Mouse (Mus musculus): ENCODE data around the gene Gm10197. TPM values are rescaled to one million over a fixed set of nuclear protein-coding genes. Genes with fewer than 3 reads are reported as not detected.

Gene Gm10197
- polyA plus RNA-seq, 1 experiment, result not detected

DNA sequence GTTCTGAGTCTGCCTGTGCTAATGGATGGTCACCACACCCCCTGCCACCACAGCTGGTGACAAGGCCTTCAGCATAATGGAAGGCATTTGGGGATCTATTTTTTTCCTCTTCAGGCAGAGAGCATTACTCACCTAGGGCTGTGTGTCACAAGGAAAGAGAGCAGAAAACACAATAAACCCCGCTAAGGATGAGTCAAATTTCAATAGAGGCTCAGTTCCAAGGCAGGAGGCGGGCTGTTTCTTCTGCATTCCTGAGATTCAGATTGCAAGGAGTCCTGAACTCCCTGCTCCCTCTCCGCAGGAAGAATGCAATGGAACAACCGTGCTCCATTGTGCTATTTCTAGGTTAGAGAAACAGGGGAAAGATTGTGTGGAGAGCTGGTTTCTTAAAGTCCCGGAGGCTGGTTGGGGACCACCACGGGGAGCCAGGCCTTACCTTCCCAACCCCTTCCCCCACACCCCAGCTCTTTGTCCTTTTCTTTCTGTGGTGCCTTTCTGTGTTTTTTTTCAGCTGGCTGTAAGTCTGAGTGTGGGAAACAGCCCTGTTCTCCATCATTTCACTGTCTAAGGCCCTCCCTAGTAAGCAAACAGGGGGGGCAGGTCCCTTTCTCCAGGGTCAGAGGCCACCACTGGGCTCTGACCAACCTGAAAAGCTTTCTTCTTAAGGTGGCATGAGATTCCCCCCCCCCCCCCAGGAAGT, 40.7 kb upstream of the Gm10197 start:
- no peaks in the 10 kb centered on the region for H3K4me1 ChIP-seq (ENCODE audit: control insufficient read depth, insufficient read depth, low read length)
- TF ChIP-seq CTCF (conservative IDR thresholded peaks at IDR 0.05; ENCODE audit: insufficient read depth, insufficient read length, low read depth, low read length) (no peak), POLR2A (IDR thresholded peaks at IDR 0.05; ENCODE audit: low read depth, low read length) (no peak)
- H3K36me3 ChIP-seq (ENCODE audit: control insufficient read depth, insufficient read depth, low read length), result no peaks in the 10 kb centered on the region
- no peak for DNase-seq
- no peaks in the 10 kb centered on the region for H3K27me3 ChIP-seq (replicated peaks; ENCODE audit: control insufficient read depth, insufficient read depth, low read length)
- no peak overlapping the region for H3K4me3 ChIP-seq (ENCODE audit: insufficient read depth, low read depth, low read length)
- 39% methylated on average over 6 of the region's 6 CpGs for WGBS
- no peak overlapping the region for H3K27ac ChIP-seq (ENCODE audit: insufficient read depth, low read depth, low read length)

- WGBS, result 41% methylated on average over 17 of the region's 17 CpGs
- no peaks in the 10 kb centered on the region for H3K4me1 ChIP-seq (ENCODE audit: control insufficient read depth, insufficient read depth, low read length)
- no peak overlapping the region for H3K27ac ChIP-seq (ENCODE audit: insufficient read depth, low read depth, low read length)
- no peaks in the 10 kb centered on the region for H3K27me3 ChIP-seq (replicated peaks; ENCODE audit: control insufficient read depth, insufficient read depth, low read length)
- H3K4me3 ChIP-seq (ENCODE audit: insufficient read depth, low read depth, low read length), result no peak overlapping the region
- no peak for DNase-seq
- H3K36me3 ChIP-seq (ENCODE audit: control insufficient read depth, insufficient read depth, low read length), result no peaks in the 10 kb centered on the region
- no peak for TF ChIP-seq CTCF (conservative IDR thresholded peaks at IDR 0.05; ENCODE audit: insufficient read depth, insufficient read length, low read depth, low read length)
- TF ChIP-seq POLR2A (IDR thresholded peaks at IDR 0.05; ENCODE audit: low read depth, low read length), result no peak
Measured at GRCm38 (mm10) chr19:53409663-53410307, 38.2 kb upstream of the Gm10197 start.

DNA sequence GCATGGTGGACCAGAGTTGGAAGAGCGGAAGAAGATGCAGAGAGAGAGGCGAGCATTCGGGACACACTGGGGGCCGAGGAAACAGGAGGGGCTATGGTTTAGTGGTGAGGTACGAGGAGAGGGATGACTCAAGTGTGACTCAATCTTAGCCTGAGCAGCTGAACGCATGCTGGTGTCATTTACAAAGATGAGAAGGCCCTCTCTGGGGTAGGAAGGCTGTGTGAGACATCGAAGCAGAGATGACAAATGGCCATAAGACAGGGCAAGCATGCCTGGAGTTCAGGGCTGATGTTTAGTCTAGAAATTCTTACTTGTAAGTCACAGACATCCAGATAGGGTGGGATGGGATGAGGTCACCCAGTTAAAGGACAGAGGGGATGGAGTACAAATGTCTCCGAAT, 36.8 kb upstream of the Gm10197 start:
- Histone ChIP-seq H3K27ac (ENCODE audit: insufficient read depth, low read depth, low read length) (no peak overlapping the region), H3K4me3 (ENCODE audit: insufficient read depth, low read depth, low read length) (no peak overlapping the region), H3K4me1 (ENCODE audit: control insufficient read depth, insufficient read depth, low read length) (no peaks in the 10 kb centered on the region), H3K36me3 (ENCODE audit: control insufficient read depth, insufficient read depth, low read length) (no peaks in the 10 kb centered on the region), H3K27me3 (replicated peaks; ENCODE audit: control insufficient read depth, insufficient read depth, low read length) (no peaks in the 10 kb centered on the region)
- 84% methylated on average over 8 of the region's 8 CpGs for WGBS
- TF ChIP-seq POLR2A (IDR thresholded peaks at IDR 0.05; ENCODE audit: low read depth, low read length) (no peak), CTCF (conservative IDR thresholded peaks at IDR 0.05; ENCODE audit: insufficient read depth, insufficient read length, low read depth, low read length) (no peak)
- no peak for DNase-seq

- DNase-seq, result no peak
- no peak overlapping the region for H3K4me3 ChIP-seq (ENCODE audit: insufficient read depth, low read depth, low read length)
- no peaks in the 10 kb centered on the region for H3K4me1 ChIP-seq (ENCODE audit: control insufficient read depth, insufficient read depth, low read length)
- H3K27me3 ChIP-seq (replicated peaks; ENCODE audit: control insufficient read depth, insufficient read depth, low read length), result no peaks in the 10 kb centered on the region
- 95% methylated on average over 2 of the region's 2 CpGs for WGBS
- no peaks in the 10 kb centered on the region for H3K36me3 ChIP-seq (ENCODE audit: control insufficient read depth, insufficient read depth, low read length)
- no peak overlapping the region for H3K27ac ChIP-seq (ENCODE audit: insufficient read depth, low read depth, low read length)
- no peak for TF ChIP-seq POLR2A (IDR thresholded peaks at IDR 0.05; ENCODE audit: low read depth, low read length)
- TF ChIP-seq CTCF (conservative IDR thresholded peaks at IDR 0.05; ENCODE audit: insufficient read depth, insufficient read length, low read depth, low read length), result no peak
Measured at GRCm38 (mm10) chr19:53407350-53407749, 35.8 kb upstream of the Gm10197 start.

- 57% methylated on average over 2 of the region's 2 CpGs for WGBS
- Histone ChIP-seq H3K36me3 (ENCODE audit: control insufficient read depth, insufficient read depth, low read length) (no peaks in the 10 kb centered on the region), H3K27ac (ENCODE audit: insufficient read depth, low read depth, low read length) (no peak overlapping the region), H3K4me3 (ENCODE audit: insufficient read depth, low read depth, low read length) (no peak overlapping the region), H3K27me3 (replicated peaks; ENCODE audit: control insufficient read depth, insufficient read depth, low read length) (no peaks in the 10 kb centered on the region), H3K4me1 (ENCODE audit: control insufficient read depth, insufficient read depth, low read length) (no peaks in the 10 kb centered on the region)
- no peak for TF ChIP-seq POLR2A (IDR thresholded peaks at IDR 0.05; ENCODE audit: low read depth, low read length)
- no peak for TF ChIP-seq CTCF (conservative IDR thresholded peaks at IDR 0.05; ENCODE audit: insufficient read depth, insufficient read length, low read depth, low read length)
- DNase-seq, result no peak
Measured at GRCm38 (mm10) chr19:53405810-53406209, 34.2 kb upstream of the Gm10197 start.

DNA sequence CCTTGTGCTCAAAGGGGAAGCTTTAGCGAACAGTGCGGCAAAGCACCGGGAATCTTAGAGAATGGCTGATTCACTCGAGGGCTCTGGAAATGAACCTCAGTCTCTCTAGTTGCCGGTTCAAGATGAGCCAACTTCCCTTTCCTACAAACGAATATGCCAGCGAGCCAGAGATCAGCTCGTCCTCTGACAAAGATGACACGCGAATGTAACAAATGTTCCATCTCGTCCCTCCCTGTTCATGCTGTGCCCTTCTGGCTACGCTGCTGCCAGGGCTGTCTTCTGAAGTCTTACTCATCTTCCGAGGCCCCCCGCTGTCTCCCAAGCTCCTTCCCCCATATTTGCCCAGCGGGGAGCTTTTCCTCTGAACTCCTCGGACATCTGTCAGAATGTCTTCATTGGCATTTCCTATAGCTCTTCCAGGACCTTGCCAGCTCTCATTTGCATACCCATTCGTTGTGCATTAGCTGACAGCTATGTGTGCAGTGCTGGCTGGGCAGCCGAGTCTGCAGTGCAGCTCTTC, 33.3 kb upstream of the Gm10197 start:
- Histone ChIP-seq H3K4me3 (ENCODE audit: insufficient read depth, low read depth, low read length) (no peak overlapping the region), H3K4me1 (ENCODE audit: control insufficient read depth, insufficient read depth, low read length) (no peaks in the 10 kb centered on the region), H3K36me3 (ENCODE audit: control insufficient read depth, insufficient read depth, low read length) (no peaks in the 10 kb centered on the region), H3K27me3 (replicated peaks; ENCODE audit: control insufficient read depth, insufficient read depth, low read length) (no peaks in the 10 kb centered on the region), H3K27ac (ENCODE audit: insufficient read depth, low read depth, low read length) (no peak overlapping the region)
- no peak for DNase-seq
- TF ChIP-seq POLR2A (IDR thresholded peaks at IDR 0.05; ENCODE audit: low read depth, low read length) (no peak), CTCF (conservative IDR thresholded peaks at IDR 0.05; ENCODE audit: insufficient read depth, insufficient read length, low read depth, low read length) (no peak)
- WGBS, result 78% methylated on average over 18 of the region's 18 CpGs

DNA sequence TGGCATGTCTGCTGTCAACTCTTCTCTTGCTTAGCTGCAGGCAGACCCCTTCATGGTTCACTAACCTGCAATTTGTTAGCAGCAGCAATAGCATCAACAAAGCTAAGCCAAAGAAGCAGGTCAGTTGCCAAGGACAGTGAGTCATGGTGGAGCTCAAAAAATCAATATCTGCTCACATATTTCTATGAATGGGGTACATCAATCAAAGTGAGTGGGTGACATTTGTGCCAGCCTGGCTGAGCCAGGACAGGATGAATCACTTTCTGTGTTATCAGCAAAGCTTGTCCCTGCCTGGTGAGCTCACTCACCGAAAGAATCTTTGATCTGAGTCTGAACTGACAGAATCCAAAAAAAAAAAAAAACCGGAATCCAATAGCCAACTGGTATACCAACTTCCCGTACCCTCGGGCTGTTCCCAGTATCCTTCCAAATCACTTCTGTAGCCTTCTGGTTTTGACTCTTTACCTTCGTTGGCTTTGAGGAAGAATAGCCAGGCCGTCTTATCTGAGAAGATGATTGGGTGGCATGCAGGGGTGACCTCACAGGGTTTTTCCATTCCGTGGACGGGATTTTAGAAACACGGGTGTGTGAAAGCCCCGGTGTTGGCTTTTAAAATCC, 32.8 kb upstream of the Gm10197 start:
- H3K4me1 ChIP-seq (ENCODE audit: control insufficient read depth, insufficient read depth, low read length), result no peaks in the 10 kb centered on the region
- no peak for TF ChIP-seq CTCF (conservative IDR thresholded peaks at IDR 0.05; ENCODE audit: insufficient read depth, insufficient read length, low read depth, low read length)
- TF ChIP-seq POLR2A (IDR thresholded peaks at IDR 0.05; ENCODE audit: low read depth, low read length), result no peak
- no peak for DNase-seq
- no peaks in the 10 kb centered on the region for H3K36me3 ChIP-seq (ENCODE audit: control insufficient read depth, insufficient read depth, low read length)
- no peak overlapping the region for H3K4me3 ChIP-seq (ENCODE audit: insufficient read depth, low read depth, low read length)
- WGBS, result 91% methylated on average over 10 of the region's 10 CpGs
- no peak overlapping the region for H3K27ac ChIP-seq (ENCODE audit: insufficient read depth, low read depth, low read length)
- no peaks in the 10 kb centered on the region for H3K27me3 ChIP-seq (replicated peaks; ENCODE audit: control insufficient read depth, insufficient read depth, low read length)
